Mouse (Mus musculus) brain, embryonic 14.5 days (tissue): ENCODE data around the gene Il17ra. TPM values are rescaled to one million over a fixed set of nuclear protein-coding genes. Genes with fewer than 3 reads are reported as not detected.

Experiments used
- DNase-seq: peaks from one replicate; pipeline ENCODE4 v3.0.0-alpha.2; 2011; ENCODE audit warnings: low read depth
- CTCF ChIP-seq: fragments of 200-500 bp; IDR thresholded peaks from 2 replicates; pipeline ENCODE4 v1.5.1; 2012; ENCODE audit warnings: inconsistent platforms, mild to moderate bottlenecking, moderate library complexity, borderline replicate concordance; ENCODE audit not compliant: insufficient read depth, insufficient read length; ENCODE audit errors: extremely low read depth
- POLR2A ChIP-seq: fragments of 200-500 bp; IDR thresholded peaks from 2 replicates; pipeline ENCODE4 v1.6.1; 2012; ENCODE audit warnings: mild to moderate bottlenecking, inconsistent platforms, borderline replicate concordance; ENCODE audit not compliant: poor library complexity, insufficient read depth, insufficient read length, severe bottlenecking; ENCODE audit errors: extremely low read depth
- polyA plus RNA-seq: library from polyadenylated mRNA; depleted of rRNA; stranded (reverse); fragments of >200 nt; gene quantifications from 2 replicates; pipeline ENCODE4 v1.2.3, GENCODE M21; 2012

The Il17ra gene
- polyA plus RNA-seq, 1 experiment: 5.2 TPM

DNA sequence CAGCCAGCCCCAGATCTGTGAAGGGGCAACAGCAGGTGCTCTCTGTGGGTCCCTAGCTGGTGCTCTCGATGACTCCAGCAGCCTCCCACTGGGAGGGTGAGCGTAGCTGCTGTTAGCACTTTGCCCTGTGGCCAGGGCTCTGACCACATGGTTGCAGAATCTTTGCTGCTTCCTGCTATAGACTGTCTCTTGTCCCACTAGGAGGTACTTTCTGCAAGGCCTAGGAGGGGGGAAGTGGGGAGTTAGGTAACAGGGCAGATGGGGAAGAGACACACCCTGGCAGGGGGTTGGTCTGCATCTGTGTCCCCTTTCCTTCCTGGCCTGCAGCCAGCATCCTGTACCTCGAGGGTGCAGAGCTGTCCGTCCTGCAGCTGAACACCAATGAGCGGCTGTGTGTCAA lies 10.4 kb downstream of the Il17ra start:
- TF ChIP-seq CTCF: no peak
- TF ChIP-seq POLR2A: no peak
- peak; percentile 57 for DNase-seq

DNA sequence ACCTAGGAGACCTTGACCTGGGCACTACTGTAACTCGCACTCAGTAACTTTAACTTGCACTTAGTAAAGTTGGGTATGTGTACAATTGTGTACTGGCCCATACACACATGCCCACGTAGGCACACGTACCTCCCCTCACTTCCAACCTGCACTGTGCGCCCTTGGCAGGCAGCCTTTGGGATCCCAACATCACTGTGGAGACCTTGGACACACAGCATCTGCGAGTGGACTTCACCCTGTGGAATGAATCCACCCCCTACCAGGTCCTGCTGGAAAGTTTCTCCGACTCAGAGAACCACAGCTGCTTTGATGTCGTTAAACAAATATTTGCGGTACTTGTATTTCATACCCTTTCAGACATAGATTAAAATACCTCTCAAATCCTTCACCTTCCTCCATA lies 12.2 kb downstream of the Il17ra start:
- TF ChIP-seq CTCF: no peak
- TF ChIP-seq POLR2A: no peak
- DNase-seq: no peak

DNA sequence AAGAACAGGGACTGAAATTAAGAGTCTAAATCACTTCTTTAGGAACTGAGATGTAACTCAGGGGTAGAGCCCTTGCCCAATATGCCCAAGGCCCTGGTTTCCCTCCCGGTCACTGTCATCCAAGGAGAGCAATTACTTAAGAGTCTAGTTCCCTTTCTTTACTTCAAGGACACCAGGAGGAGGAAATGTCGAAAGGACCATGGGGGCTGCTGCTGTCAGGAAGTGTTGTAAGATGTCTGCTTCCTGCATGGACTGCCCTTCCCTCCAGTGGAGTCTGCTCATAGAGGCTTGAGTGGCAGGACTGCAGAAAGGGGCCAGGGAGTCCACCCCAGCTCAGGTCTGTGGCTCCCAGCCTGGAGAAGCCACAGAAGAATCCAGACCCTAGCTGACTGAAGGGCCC lies 16.3 kb downstream of the Il17ra start:
- no peak for DNase-seq
- TF ChIP-seq CTCF (no peak), POLR2A (no peak)

DNA sequence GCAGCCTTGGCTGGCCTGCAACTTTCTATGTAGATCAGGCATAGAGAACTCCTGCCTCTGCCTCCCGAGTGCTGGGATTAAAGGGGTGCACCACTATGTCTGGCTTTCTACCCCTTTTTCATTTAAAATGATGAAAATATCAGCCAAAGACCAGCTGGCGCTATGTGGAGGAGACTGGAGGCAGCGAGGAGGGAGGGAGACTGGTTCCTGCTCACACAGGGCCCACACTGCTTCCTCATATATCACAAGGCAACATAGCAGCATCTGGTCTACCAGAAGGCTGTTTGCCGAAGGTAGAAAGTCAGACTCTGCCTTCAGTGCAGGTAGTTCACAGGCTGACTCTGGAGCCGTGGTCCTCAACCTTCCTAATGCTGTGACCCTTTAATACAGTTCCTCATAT lies 17.3 kb downstream of the Il17ra start:
- no peak for DNase-seq
- TF ChIP-seq POLR2A: no peak
- TF ChIP-seq CTCF: no peak

DNA sequence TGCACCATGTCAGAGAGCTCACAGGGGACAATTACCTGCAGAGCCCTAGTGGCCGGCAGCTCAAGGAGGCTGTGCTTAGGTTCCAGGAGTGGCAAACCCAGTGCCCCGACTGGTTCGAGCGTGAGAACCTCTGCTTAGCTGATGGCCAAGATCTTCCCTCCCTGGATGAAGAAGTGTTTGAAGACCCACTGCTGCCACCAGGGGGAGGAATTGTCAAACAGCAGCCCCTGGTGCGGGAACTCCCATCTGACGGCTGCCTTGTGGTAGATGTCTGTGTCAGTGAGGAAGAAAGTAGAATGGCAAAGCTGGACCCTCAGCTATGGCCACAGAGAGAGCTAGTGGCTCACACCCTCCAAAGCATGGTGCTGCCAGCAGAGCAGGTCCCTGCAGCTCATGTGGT lies 18.5 kb downstream of the Il17ra start:
- DNase-seq: no peak
- TF ChIP-seq POLR2A: no peak
- TF ChIP-seq CTCF: 0 out of 2 replicates have a peak, but pooled peaks have one; percentile 16

DNA sequence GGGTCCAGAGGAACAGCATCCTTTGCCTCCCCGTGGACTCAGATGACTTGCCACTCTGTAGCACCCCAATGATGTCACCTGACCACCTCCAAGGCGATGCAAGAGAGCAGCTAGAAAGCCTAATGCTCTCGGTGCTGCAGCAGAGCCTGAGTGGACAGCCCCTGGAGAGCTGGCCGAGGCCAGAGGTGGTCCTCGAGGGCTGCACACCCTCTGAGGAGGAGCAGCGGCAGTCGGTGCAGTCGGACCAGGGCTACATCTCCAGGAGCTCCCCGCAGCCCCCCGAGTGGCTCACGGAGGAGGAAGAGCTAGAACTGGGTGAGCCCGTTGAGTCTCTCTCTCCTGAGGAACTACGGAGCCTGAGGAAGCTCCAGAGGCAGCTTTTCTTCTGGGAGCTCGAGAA lies 19.0 kb downstream of the Il17ra start:
- TF ChIP-seq POLR2A (no peak), CTCF (no peak)
- no peak for DNase-seq

DNA sequence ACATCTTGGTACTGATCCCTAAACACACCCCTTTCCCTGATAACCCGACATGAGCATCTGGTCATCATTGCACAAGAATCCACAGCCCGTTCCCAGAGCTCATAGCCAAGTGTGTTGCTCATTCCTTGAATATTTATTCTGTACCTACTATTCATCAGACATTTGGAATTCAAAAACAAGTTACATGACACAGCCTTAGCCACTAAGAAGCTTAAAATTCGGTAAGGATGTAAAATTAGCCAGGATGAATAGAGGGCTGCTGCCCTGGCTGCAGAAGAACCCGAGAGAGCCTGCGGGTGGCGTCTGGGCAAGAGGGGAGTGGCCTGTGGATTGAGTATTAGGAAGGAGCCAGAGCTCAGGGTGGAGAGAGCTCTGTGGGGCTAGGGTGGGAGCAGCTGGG lies 19.7 kb downstream of the Il17ra start:
- DNase-seq: no peak
- TF ChIP-seq CTCF: no peak
- no peak for TF ChIP-seq POLR2A

DNA sequence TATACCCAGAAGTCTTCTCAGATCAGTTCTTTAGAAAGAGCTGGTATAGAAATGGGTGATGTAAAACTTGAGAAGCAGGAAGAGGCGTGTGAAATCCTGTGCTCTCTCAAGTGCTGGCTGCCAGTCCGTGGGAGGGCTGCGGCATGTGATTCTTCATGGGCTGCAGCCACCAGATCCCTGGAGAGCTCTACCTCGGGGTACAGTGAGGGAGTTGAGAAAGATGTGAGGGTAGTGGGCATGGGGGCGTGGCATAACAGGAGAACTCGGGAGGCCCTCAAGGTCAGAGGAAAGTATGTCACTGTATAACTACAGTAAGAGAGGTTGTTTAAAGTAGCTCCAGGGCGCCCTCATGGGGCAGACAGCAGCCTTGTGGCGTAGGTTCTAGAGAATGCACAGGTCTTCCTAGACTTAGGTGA lies 20.2 kb downstream of the Il17ra start:
- TF ChIP-seq POLR2A (no peak), CTCF (peak; percentile 55; the same call in 1 of the 2 replicates)
- peak; percentile 52 for DNase-seq

DNA sequence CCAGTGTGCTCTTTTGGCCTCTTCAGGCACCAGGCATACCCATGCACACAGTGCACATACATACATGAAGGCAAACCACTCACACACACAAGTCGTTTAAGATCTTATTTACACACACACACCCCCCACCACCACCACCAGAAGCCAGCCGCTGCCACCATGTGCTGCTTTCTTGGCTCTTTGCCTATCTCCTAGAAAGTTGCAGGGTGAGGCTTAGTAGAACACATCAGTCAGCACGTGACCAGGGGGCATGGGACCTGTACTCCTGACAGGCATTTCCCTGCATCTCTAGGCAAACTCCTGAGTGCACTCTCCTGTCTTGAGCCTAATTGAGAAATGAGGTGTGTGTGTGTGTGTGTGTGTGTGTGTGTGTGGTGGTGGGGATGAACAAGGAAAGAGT lies 22.0 kb downstream of the Il17ra start:
- DNase-seq: no peak
- TF ChIP-seq CTCF (no peak), POLR2A (no peak)

DNA sequence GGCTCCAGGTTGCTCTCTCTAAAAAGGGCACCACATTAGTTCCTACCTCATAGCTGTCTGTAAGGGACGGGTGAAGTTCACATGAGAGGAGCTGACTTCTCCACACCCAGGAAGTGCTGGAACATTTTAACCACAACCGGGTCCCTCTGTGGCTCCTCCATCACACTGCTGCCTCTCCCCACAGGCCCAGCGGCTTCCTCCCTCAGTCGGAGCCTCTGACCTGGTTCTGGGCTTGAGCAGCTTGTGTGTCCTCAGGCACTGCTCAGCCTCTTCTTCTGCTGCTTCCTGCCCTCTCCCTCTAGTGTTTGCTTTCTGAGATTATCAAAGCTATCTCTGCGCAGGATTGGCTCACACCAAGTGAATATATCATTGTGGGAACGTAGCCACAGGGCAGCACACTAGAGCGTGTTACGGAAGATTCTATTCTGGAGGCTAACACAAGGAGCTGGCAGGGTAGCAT lies 23.0 kb downstream of the Il17ra start:
- no peak for DNase-seq
- TF ChIP-seq POLR2A: no peak
- TF ChIP-seq CTCF: no peak

DNA sequence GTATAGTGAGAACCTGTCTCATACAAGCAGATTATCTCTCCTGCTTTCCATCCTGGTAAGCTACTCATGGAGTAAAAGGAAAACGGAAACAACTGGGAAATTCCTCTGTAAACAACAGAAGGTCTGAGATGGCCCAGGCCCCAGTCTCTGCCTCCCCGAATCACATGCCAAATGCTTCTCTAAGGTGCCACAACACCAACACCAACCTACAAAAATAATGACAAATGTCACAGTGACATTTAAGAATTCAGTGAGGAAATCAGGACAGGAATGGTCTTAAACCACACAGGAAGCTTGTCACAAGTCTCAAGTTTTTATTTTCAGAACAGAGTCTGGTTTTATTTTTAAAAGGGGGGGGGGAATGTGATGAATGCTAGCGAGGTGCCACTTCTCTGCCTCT lies 25.6 kb downstream of the Il17ra start:
- no peak for TF ChIP-seq CTCF
- no peak for TF ChIP-seq POLR2A

DNA sequence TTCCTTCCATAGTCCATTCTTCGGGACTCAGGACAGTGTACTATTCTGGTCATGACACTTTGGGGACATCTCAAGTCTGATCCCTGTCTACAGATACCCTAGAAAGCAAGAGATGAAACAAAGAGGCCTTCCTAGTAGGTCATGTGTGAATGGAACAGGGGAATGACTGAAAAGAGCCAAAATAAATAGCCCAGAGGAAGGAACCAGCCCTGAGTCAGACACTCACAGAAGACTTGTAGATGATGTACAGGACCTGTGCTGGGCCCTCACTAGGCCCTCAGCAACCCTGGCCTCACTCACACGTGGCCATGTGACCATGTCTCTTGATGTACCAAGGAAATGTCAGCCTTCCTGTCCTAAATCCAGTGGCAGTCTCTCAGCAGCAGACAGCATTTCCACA lies 26.4 kb downstream of the Il17ra start:
- no peak for DNase-seq
- no peak for TF ChIP-seq POLR2A
- no peak for TF ChIP-seq CTCF

More for the DNA sequence above, 25.6 kb downstream of the Il17ra start:
- no peak for DNase-seq

DNA sequence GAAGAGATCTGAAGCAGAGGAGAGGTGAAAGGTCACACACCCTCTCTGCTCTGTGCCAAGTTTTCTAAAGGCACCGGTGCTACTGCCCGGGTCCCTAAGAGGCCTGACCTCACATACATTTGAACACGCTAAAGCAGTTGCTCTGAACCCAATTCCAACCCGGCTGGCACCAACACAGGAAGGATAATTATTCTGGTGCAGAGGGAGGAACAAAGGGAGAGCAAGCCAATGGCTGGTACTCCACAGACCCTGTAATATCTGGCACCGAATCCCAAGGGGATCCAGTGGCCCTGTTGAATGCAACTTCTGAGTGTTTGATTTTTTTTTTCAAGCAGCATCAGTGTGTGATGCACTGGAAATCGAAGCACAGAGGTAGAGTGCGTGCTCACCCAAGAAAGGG lies 28.0 kb downstream of the Il17ra start:
- peak; percentile 56 for DNase-seq
- TF ChIP-seq CTCF (no peak), POLR2A (no peak)

DNA sequence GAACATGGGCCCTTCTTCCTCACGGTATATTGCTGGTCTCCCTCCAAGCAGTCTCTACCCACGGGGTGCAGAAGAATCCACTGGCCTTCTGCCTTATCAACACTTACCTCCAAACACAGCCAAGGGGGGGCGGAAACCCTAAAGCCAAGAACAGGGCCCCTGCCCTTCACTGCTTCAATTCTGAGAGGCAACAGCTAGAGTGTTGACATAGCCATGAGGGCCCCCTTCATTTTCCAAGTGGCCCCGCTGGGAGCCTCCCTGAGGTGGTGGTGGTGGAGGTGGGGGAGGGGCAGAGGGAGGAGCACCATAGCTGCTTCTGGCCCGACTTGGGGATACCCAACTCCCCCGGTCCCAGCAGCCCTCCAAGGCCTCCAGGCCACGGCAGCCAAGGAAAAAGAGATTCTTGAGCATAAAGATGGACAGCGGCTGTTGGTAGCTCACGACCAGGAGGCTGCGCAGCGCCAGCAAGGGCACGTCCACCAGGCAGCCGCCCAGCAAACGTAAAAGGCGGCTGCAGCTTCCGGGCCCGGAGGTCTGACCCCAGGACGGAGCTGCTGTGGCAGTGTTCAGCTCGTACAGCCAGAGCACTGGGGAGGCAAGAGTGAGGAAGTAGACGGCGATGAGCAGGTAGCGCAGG lies 28.9 kb downstream of the Il17ra start:
- no peak for TF ChIP-seq CTCF
- no peak for TF ChIP-seq POLR2A
- no peak for DNase-seq

DNA sequence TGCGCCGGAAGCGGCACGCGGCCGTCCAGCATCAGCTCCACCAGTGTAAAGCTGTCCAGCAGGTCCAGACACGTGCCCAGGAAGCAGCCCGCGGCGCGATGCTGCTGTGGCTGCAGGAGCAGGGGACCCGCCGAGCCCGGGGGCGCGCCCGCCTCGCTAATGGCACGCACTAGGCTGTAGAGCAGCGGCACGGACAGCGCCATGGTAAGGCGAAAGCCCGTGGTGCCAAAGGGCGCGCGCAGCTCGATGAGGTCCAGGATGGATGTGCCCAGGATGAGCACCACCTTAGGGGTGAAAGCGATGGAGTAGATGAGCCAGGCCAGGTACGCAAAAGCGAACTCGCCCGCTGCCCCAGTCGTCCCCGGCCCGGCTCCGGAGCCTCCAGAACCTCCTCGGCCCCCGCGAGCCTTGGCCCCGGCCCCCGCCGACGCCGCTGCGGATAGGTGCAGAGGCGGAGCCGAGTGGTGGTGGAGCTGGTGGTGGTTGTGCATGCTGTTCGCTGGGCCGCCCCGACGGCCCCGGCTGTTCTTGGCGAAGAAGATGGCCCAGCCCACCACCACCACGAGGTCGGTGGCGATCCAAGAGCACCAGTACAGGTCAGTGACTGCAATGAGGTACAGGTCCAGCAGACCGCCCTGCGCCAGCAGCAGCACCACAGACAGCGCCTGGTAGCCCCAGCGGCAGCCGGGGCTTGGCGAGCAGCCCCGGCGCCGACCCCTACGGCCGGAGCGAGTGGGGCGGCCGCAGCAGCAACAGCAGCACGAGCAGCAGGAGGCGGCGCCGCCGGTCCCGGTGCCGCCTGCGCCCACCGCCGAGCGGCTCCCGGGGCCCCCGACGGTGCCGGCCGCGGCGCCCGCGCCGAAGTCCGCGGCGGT lies 29.7 kb downstream of the Il17ra start:
- peak; percentile 47 for DNase-seq
- no peak for TF ChIP-seq POLR2A
- no peak for TF ChIP-seq CTCF
